Mouse (Mus musculus): ENCODE results near the gene Rfc1. TPM values are rescaled to one million over a fixed set of nuclear protein-coding genes. Genes with fewer than 3 reads are reported as not detected.
A peak's percentile ranks its signal among the peaks of the same experiment; 100 is the strongest.

The Rfc1 gene
- polyA plus RNA-seq, 1 experiment from 2014 or later = 114 TPM

DNA sequence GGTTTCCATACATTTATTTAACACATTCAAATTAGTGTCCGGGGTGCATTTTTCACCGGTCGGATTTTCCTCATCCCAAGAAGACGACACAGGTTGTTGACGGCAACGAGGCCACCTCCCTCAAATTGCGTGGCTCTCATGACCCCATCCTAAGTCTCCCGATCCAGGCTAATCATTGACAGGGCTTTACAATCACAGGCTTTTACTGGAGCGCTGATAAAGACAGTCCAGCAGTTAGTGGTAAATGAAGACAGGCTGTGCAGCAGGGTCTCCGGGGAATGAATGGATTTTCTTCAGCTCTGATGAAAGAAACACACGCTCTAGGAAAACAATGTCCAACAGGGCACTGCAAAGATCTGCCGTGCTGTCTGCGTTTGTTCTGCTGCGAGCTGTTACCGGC, 12.7 kb upstream of the Rfc1 start, which contains the start of gene Klb:
Klb (plus strand) TSS at position 147 of the 400 bp plus-strand sequence.
- no peak for DNase-seq (ENCODE audit: low spot score)
- Histone ChIP-seq H3K27ac (replicated peaks; ENCODE audit: low read depth, low read length) (no peak within 1 kb of the TSS), H3K4me1 (ENCODE audit: control insufficient read depth, insufficient read depth, low read length) (no peaks in the 10 kb centered on the region), H3K4me2 (ENCODE audit: low read depth, severe bottlenecking) (no peak within 1 kb of the TSS), H3K4me3 (ENCODE audit: low read depth, low read length) (no peak within 1 kb of the TSS), H3K27me3 (ENCODE audit: control insufficient read depth, insufficient read depth, low read length) (no peaks in the 10 kb centered on the region), H3K9me3 (ENCODE audit: control insufficient read depth, low read length) (no peaks in the 10 kb centered on the region), H3K36me3 (ENCODE audit: control insufficient read depth, insufficient read depth, low read length) (no peaks in the 10 kb centered on the region), H3K9ac (ENCODE audit: low read length) (no peak within 1 kb of the TSS)
- 58% methylated on average over 15 of the region's 15 CpGs for WGBS
- no peak for ATAC-seq (ENCODE audit: insufficient number of reproducible peaks, low FRiP score, low TSS enrichment, low read depth)

DNA sequence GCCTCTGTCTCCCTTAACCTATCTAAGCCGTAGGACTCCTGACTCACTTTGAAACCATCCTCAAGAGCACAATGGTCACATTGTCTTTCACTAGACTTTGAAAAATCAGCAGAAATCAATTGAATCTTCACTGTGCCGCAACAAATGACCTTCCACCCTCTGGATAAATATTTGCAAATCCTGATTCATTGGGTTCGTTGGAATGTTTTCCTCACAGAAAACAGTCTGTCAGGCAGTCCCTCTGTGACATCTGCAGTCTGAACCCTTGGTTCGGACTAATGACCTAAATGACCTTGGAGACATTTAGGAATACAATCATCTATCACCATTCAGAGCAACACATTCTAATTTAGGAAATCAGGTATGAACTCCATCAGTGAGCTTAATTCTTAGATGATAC, 4.7 kb upstream of the Rfc1 start:
- Histone ChIP-seq H3K36me3 (ENCODE audit: control insufficient read depth, insufficient read depth, low read length) (no peaks in the 10 kb centered on the region), H3K4me2 (ENCODE audit: low read depth, severe bottlenecking) (no peak overlapping the region), H3K4me3 (ENCODE audit: low read depth, low read length) (no peak overlapping the region), H3K4me1 (ENCODE audit: control insufficient read depth, insufficient read depth, low read length) (no peaks in the 10 kb centered on the region), H3K27me3 (ENCODE audit: control insufficient read depth, insufficient read depth, low read length) (no peaks in the 10 kb centered on the region), H3K27ac (replicated peaks; ENCODE audit: low read depth, low read length) (no peak overlapping the region), H3K9ac (ENCODE audit: low read length) (no peak overlapping the region), H3K9me3 (ENCODE audit: control insufficient read depth, low read length) (no peaks in the 10 kb centered on the region)
- no peak for ATAC-seq (ENCODE audit: insufficient number of reproducible peaks, low FRiP score, low TSS enrichment, low read depth)
- 80% methylated on average over 4 of the region's 4 CpGs for WGBS
- DNase-seq (ENCODE audit: low spot score) = no peak

DNA sequence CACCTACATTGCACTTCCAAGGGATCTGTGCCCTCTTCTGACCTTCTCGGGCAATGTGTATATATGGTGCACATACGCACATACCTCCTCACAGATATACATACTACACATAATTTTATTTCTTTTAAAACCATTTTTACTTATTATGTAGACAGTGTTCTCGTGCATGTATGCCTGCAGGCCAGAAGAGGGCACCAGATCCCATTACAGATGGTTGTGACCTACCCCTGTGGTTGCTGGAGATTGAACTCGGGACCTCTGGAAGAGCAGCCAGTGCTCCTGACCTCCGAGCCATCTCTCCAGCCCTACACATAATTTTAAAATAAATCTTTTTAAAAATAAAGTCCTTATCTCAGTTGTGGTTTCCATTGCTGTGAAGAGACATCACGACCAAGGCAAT, 2.9 kb upstream of the Rfc1 start:
- no peak overlapping the region for H3K4me3 ChIP-seq (ENCODE audit: low read depth, low read length)
- H3K9me3 ChIP-seq (ENCODE audit: control insufficient read depth, low read length) = no peaks in the 10 kb centered on the region
- WGBS = 86% methylated on average over 6 of the region's 6 CpGs
- H3K9ac ChIP-seq (ENCODE audit: low read length) = no peak overlapping the region
- ATAC-seq (ENCODE audit: insufficient number of reproducible peaks, low FRiP score, low TSS enrichment, low read depth) (no peak), DNase-seq (ENCODE audit: low spot score) (no peak)
- H3K27me3 ChIP-seq (ENCODE audit: control insufficient read depth, insufficient read depth, low read length) = no peaks in the 10 kb centered on the region
- no peak overlapping the region for H3K27ac ChIP-seq (replicated peaks; ENCODE audit: low read depth, low read length)
- no peak overlapping the region for H3K4me2 ChIP-seq (ENCODE audit: low read depth, severe bottlenecking)
- no peaks in the 10 kb centered on the region for H3K36me3 ChIP-seq (ENCODE audit: control insufficient read depth, insufficient read depth, low read length)
- H3K4me1 ChIP-seq (ENCODE audit: control insufficient read depth, insufficient read depth, low read length) = no peaks in the 10 kb centered on the region; the same call in 1 of the 2 replicates

DNA sequence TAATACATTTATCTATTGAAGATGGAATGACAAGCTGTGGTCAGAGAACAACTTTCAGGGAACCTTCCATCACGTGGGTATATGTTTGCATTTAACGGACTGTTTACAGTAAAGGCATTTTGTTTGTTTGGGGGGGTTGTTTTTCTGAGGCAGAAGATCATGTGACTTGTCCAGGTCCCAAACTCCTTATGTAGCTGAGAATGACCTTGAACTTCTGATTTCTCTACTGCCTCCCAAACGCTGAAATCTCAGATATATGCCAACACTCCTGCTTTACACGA, 545 bp upstream of the Rfc1 start:
- Histone ChIP-seq H3K4me1 (ENCODE audit: control insufficient read depth, insufficient read depth, low read length) (no peaks in the 10 kb centered on the region; the same call in 1 of the 2 replicates), H3K4me2 (ENCODE audit: low read depth, severe bottlenecking) (peak overlapping the region; percentile 59), H3K9ac (ENCODE audit: low read length) (no peak overlapping the region), H3K4me3 (ENCODE audit: low read depth, low read length) (peak overlapping the region; percentile 90), H3K9me3 (ENCODE audit: control insufficient read depth, low read length) (no peaks in the 10 kb centered on the region; the same call in 1 of the 2 replicates), H3K36me3 (ENCODE audit: control insufficient read depth, insufficient read depth, low read length) (no peaks in the 10 kb centered on the region), H3K27me3 (ENCODE audit: control insufficient read depth, insufficient read depth, low read length) (no peaks in the 10 kb centered on the region), H3K27ac (replicated peaks; ENCODE audit: low read depth, low read length) (no peak overlapping the region)
- DNase-seq (ENCODE audit: low spot score) = no peak
- no peak for ATAC-seq (ENCODE audit: insufficient number of reproducible peaks, low FRiP score, low TSS enrichment, low read depth)
- WGBS = 28% methylated on average over 4 of the region's 4 CpGs

GRCm38 (mm10) chr5:65334788-65335187, 682 bp downstream of the Rfc1 start:
- peak overlapping the region; percentile 59 for H3K4me2 ChIP-seq (ENCODE audit: low read depth, severe bottlenecking)
- ATAC-seq (ENCODE audit: insufficient number of reproducible peaks, low FRiP score, low TSS enrichment, low read depth) (no peak; the same call in 1 of the 2 replicates), DNase-seq (ENCODE audit: low spot score) (no peak)
- H3K27me3 ChIP-seq (ENCODE audit: control insufficient read depth, insufficient read depth, low read length) = no peaks in the 10 kb centered on the region
- no peak overlapping the region for H3K27ac ChIP-seq (replicated peaks; ENCODE audit: low read depth, low read length)
- H3K4me1 ChIP-seq (ENCODE audit: control insufficient read depth, insufficient read depth, low read length) = no peaks in the 10 kb centered on the region; the same call in 1 of the 2 replicates
- no peaks in the 10 kb centered on the region for H3K36me3 ChIP-seq (ENCODE audit: control insufficient read depth, insufficient read depth, low read length)
- no peaks in the 10 kb centered on the region; the same call in 1 of the 2 replicates for H3K9me3 ChIP-seq (ENCODE audit: control insufficient read depth, low read length)
- peak overlapping the region; percentile 90 for H3K4me3 ChIP-seq (ENCODE audit: low read depth, low read length)
- H3K9ac ChIP-seq (ENCODE audit: low read length) = peak overlapping the region; percentile 90
- 14% methylated on average over 8 of the region's 8 CpGs for WGBS

- no peaks in the 10 kb centered on the region; the same call in 1 of the 2 replicates for H3K9me3 ChIP-seq (ENCODE audit: control insufficient read depth, low read length)
- no peaks in the 10 kb centered on the region; the same call in 1 of the 2 replicates for H3K4me1 ChIP-seq (ENCODE audit: control insufficient read depth, insufficient read depth, low read length)
- no peak overlapping the region for H3K9ac ChIP-seq (ENCODE audit: low read length)
- no peak overlapping the region for H3K4me2 ChIP-seq (ENCODE audit: low read depth, severe bottlenecking)
- 74% methylated on average over 3 of the region's 3 CpGs for WGBS
- no peak overlapping the region for H3K27ac ChIP-seq (replicated peaks; ENCODE audit: low read depth, low read length)
- ATAC-seq (ENCODE audit: insufficient number of reproducible peaks, low FRiP score, low TSS enrichment, low read depth) (no peak), DNase-seq (ENCODE audit: low spot score) (no peak)
- no peak overlapping the region for H3K4me3 ChIP-seq (ENCODE audit: low read depth, low read length)
- H3K36me3 ChIP-seq (ENCODE audit: control insufficient read depth, insufficient read depth, low read length) = no peaks in the 10 kb centered on the region
- no peaks in the 10 kb centered on the region for H3K27me3 ChIP-seq (ENCODE audit: control insufficient read depth, insufficient read depth, low read length)
Measured at GRCm38 (mm10) chr5:65329971-65330370, 5.5 kb downstream of the Rfc1 start.

- WGBS = 88% methylated on average over 5 of the region's 5 CpGs
- ATAC-seq (ENCODE audit: insufficient number of reproducible peaks, low FRiP score, low TSS enrichment, low read depth) = no peak
Measured at GRCm38 (mm10) chr5:65326212-65326611, 9.3 kb downstream of the Rfc1 start.

DNA sequence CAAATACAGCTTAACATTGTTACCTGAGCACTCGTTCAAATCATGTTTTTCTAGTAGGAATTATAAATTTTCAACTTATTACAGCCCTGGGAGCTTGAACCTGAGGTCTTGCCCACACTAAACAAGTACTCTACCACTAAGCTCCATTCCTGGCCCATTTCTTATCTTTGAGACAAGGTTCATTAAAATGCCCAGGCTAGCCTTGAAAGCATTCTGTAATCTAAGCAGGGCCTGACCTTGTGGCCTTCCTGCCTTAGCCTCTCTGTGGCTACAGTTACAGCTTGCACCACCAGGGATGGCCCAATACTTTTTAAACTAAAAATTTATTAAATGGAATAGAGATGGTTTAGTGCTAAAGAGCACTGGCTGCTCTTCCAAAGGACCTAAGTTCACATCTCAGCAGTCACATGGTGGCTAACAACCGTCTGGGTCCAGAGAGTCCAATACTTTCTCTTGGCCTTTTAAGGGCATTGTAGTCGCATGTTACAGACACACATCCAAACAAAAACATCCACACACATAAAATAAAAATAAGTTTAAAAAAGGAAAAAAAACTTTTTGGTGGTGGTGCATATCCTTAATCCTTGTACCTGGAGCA, 10.6 kb downstream of the Rfc1 start:
- H3K4me3 ChIP-seq (ENCODE audit: low read depth, low read length) = no peak overlapping the region
- H3K4me1 ChIP-seq (ENCODE audit: control insufficient read depth, insufficient read depth, low read length) = peaks cover 2% of the 10 kb centered on the region; the same call in 1 of the 2 replicates
- WGBS = 93% methylated on average over 3 of the region's 3 CpGs
- ATAC-seq (ENCODE audit: insufficient number of reproducible peaks, low FRiP score, low TSS enrichment, low read depth) = no peak
- no peak for DNase-seq (ENCODE audit: low spot score)
- H3K9me3 ChIP-seq (ENCODE audit: control insufficient read depth, low read length) = no peaks in the 10 kb centered on the region
- no peaks in the 10 kb centered on the region for H3K36me3 ChIP-seq (ENCODE audit: control insufficient read depth, insufficient read depth, low read length)
- no peak overlapping the region for H3K4me2 ChIP-seq (ENCODE audit: low read depth, severe bottlenecking)
- H3K27me3 ChIP-seq (ENCODE audit: control insufficient read depth, insufficient read depth, low read length) = no peaks in the 10 kb centered on the region
- H3K27ac ChIP-seq (replicated peaks; ENCODE audit: low read depth, low read length) = no peak overlapping the region
- no peak overlapping the region for H3K9ac ChIP-seq (ENCODE audit: low read length)

More at GRCm38 (mm10) chr5:65326212-65326611, 9.3 kb downstream of the Rfc1 start:
- no peak overlapping the region for H3K4me2 ChIP-seq (ENCODE audit: low read depth, severe bottlenecking)
- H3K27ac ChIP-seq (replicated peaks; ENCODE audit: low read depth, low read length) = no peak overlapping the region
- H3K27me3 ChIP-seq (ENCODE audit: control insufficient read depth, insufficient read depth, low read length) = no peaks in the 10 kb centered on the region
- H3K4me1 ChIP-seq (ENCODE audit: control insufficient read depth, insufficient read depth, low read length) = peaks cover 2% of the 10 kb centered on the region; the same call in 1 of the 2 replicates
- no peak overlapping the region for H3K9ac ChIP-seq (ENCODE audit: low read length)
- H3K9me3 ChIP-seq (ENCODE audit: control insufficient read depth, low read length) = no peaks in the 10 kb centered on the region
- H3K36me3 ChIP-seq (ENCODE audit: control insufficient read depth, insufficient read depth, low read length) = no peaks in the 10 kb centered on the region
- H3K4me3 ChIP-seq (ENCODE audit: low read depth, low read length) = no peak overlapping the region
- no peak for DNase-seq (ENCODE audit: low spot score)

- Histone ChIP-seq H3K36me3 (ENCODE audit: control insufficient read depth, insufficient read depth, low read length) (no peaks in the 10 kb centered on the region), H3K4me1 (ENCODE audit: control insufficient read depth, insufficient read depth, low read length) (peaks cover 2% of the 10 kb centered on the region; the same call in 1 of the 2 replicates), H3K4me2 (ENCODE audit: low read depth, severe bottlenecking) (no peak overlapping the region), H3K9me3 (ENCODE audit: control insufficient read depth, low read length) (no peaks in the 10 kb centered on the region), H3K27ac (replicated peaks; ENCODE audit: low read depth, low read length) (no peak overlapping the region), H3K9ac (ENCODE audit: low read length) (no peak overlapping the region), H3K4me3 (ENCODE audit: low read depth, low read length) (no peak overlapping the region), H3K27me3 (ENCODE audit: control insufficient read depth, insufficient read depth, low read length) (no peaks in the 10 kb centered on the region)
- WGBS = 94% methylated on average over 3 of the region's 3 CpGs
- no peak for ATAC-seq (ENCODE audit: insufficient number of reproducible peaks, low FRiP score, low TSS enrichment, low read depth)
- no peak for DNase-seq (ENCODE audit: low spot score)
Measured at GRCm38 (mm10) chr5:65324271-65324670, 11.2 kb downstream of the Rfc1 start.
